Mouse (Mus musculus) olfactory bulb, adult 2 months (tissue): ENCODE results near the gene Zfp850. TPM values are rescaled to one million over a fixed set of nuclear protein-coding genes. Genes with fewer than 3 reads are reported as not detected.

Source experiments
- H3K27ac ChIP-seq: fragments of 200-500 bp; 2 replicates; pipeline ENCODE4 v1.5.1; 2012; ENCODE audit warnings: low read depth, low read length; ENCODE audit not compliant: insufficient read depth
- H3K4me1 ChIP-seq: fragments of 200-500 bp; 2 replicates; pipeline ENCODE4 v1.6.1; 2012; ENCODE audit warnings: low read length; ENCODE audit not compliant: control insufficient read depth, insufficient read depth
- H3K4me3 ChIP-seq: fragments of 200-500 bp; 2 replicates; pipeline ENCODE4 v1.5.1; 2012; ENCODE audit warnings: mild to moderate bottlenecking, low read depth, low read length, moderate library complexity; ENCODE audit not compliant: insufficient read depth
- CTCF ChIP-seq: fragments of 200-500 bp; IDR thresholded peaks from 2 replicates; pipeline ENCODE4 v1.5.1; 2012; ENCODE audit warnings: low read depth, mild to moderate bottlenecking, low read length, moderate library complexity; ENCODE audit not compliant: insufficient read depth
- POLR2A ChIP-seq: fragments of 200-500 bp; IDR thresholded peaks from 2 replicates; pipeline ENCODE4 v1.6.1; 2012; ENCODE audit warnings: mild to moderate bottlenecking, low read depth, low read length, moderate library complexity; ENCODE audit not compliant: insufficient read depth
- WGBS: fragments of 180-500 bp; shearing (Covaris S2); methylation state at CpG from one replicate; pipeline ENCODE4 v1.1.7; 2018; 5-methylcytosine and 5-hydroxymethylcytosine counted together
- polyA plus RNA-seq: library from polyadenylated mRNA; stranded (reverse); fragments of >200 nt; gene quantifications from 2 replicates; pipeline ENCODE4 v1.2.4, GENCODE M21; 2012; ENCODE audit warnings: low replicate concordance; ENCODE audit not compliant: missing spikeins, insufficient read depth, insufficient read length

Zfp850 gene
- not detected in 2 replicates for polyA plus RNA-seq

DNA sequence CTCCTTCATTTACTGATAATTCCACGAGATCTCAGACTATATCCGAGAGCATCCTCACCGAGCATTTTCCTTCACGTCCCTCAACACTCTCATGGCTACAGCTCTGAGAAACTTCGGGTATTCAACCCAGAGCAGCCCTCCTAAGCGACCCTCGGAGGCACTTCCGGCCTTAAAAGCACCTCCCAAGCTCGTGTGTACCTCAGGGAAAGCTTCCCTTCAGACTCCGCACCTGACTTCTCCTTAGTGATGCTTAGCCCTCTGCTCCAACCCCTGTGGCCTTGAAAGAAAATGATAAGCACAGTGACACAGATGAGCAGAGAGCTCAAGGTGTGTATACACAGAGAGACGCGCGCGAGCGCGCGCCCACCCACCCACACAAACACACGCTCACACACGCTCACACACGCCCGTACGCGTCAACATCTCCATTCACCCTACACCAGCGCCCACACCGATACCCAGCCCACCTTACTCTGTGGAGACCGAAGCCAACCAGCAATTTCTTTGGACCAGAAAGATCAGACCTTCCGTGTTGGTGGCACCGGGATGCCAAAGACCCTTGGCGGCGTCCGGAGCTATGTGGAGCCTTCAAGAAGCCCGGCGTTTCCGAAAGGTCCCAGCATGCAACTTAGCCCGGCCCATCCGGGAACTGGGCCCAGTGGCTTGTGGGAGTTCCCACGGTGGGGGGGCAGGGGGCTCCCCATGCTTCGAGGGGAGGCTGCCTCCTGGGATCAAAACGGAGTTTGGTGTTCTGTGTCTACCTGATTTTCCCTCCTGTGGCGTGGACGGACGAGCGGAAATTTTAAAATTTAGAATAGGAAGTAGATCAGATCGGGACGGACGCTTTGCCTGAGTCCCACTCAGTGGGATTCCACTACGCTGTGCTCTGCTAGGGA lies at the start of gene Zfp850:
Zfp850 (minus strand) TSS at position 567 of the 896 bp plus-strand sequence.
- under 1% methylated on average over 47 of the region's 47 CpGs for WGBS
- 0 out of 2 replicates have a peak within 1 kb of the TSS, but pooled peaks have one; percentile 11 for H3K27ac ChIP-seq
- peak within 1 kb of the TSS; percentile 89 for H3K4me3 ChIP-seq
- TF ChIP-seq CTCF (no peak), POLR2A (peak; percentile 15; the same call in 1 of the 2 replicates)
- peaks cover 3% of the 10 kb centered on the region; the same call in 1 of the 2 replicates for H3K4me1 ChIP-seq

DNA sequence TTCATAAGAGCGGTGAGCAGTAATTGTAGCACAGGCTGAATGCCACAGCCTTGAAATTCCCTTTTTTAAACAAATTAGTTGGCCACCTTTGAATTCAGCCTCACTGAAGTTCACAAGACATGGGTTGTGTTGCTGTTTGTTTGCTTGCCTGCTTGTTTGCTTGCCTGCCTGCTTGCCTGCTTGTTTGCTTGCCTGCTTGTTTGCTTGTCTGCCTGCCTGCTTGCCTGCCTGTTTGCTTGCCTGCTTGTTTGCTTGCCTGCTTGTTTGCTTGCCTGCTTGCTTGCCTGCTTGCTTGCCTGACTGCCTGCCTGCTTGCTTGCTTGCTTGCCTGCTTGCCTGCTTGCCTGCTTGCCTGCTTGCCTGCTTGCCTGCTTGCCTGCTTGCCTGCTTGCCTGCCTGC lies 46.1 kb upstream of the Zfp850 start:
- Histone ChIP-seq H3K27ac (no peak overlapping the region), H3K4me1 (no peaks in the 10 kb centered on the region), H3K4me3 (no peak overlapping the region)
- TF ChIP-seq POLR2A, result no peak
- TF ChIP-seq CTCF, result no peak
- 52% methylated on average over 1 of the region's 1 CpGs for WGBS

DNA sequence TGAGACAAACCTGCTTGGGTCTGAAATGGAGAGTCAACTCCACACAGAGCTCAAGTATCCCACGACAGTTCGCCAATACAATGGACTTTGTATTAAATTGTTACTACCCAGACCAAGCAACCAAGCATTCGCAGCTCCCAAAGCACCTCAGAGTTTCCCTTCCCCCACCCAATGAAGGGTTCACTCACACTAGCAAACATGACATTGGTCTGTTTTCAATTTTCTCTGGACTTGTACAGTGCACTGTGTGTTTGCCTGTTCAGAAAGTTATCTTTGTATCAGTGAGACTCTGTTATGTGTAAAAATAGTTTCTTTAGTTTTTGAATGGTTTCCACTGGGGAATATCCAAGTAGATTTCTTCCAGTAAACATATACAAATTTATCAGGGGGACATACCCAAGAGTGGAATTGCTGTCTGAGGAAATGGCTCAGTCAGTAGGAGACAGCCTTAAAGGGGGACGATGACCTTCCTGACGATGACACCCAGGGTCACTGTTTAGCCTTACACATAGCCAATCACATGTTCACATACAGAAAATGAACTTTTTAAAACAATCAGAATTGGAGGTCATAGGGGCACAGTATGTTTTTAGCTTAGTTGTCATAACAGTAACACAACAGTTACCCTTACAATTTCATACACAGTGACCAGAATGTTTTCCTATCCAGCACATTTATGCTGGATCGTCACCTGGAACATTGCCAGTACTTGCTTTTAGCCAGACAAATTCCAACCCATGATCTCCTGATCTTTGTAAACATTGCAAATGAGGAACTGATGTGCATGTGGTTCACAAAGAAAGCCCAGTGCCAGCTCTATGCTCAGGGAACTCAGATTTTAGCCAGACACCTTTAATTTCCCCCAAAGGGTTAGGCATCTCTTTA lies 39.4 kb upstream of the Zfp850 start:
- Histone ChIP-seq H3K27ac (no peak overlapping the region), H3K4me1 (peaks cover 6% of the 10 kb centered on the region), H3K4me3 (no peak overlapping the region)
- 80% methylated on average over 6 of the region's 6 CpGs for WGBS
- TF ChIP-seq POLR2A (no peak), CTCF (no peak)

DNA sequence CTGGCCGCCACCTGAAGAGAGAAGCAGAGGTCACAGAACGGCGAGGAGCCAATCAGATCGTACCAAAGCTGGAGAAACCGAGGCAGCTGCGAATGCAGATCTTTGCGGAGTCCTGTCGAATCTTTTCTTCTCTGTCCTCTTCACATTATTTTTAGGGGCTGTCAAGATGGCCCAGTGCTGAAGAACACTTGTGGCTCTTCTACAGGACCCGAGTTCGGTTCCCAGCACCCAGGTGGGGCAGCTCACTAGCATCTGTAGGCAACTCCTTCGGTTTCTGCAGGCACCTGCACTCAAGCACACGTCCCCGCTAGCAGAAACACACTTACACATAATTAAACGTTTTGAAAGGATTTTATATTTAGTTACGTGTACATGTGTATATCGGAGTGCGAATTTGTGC lies 36.7 kb upstream of the Zfp850 start:
- Histone ChIP-seq H3K4me1 (peaks cover 6% of the 10 kb centered on the region), H3K27ac (no peak overlapping the region), H3K4me3 (no peak overlapping the region)
- 53% methylated on average over 17 of the region's 17 CpGs for WGBS
- no peak for TF ChIP-seq POLR2A
- TF ChIP-seq CTCF, result no peak

DNA sequence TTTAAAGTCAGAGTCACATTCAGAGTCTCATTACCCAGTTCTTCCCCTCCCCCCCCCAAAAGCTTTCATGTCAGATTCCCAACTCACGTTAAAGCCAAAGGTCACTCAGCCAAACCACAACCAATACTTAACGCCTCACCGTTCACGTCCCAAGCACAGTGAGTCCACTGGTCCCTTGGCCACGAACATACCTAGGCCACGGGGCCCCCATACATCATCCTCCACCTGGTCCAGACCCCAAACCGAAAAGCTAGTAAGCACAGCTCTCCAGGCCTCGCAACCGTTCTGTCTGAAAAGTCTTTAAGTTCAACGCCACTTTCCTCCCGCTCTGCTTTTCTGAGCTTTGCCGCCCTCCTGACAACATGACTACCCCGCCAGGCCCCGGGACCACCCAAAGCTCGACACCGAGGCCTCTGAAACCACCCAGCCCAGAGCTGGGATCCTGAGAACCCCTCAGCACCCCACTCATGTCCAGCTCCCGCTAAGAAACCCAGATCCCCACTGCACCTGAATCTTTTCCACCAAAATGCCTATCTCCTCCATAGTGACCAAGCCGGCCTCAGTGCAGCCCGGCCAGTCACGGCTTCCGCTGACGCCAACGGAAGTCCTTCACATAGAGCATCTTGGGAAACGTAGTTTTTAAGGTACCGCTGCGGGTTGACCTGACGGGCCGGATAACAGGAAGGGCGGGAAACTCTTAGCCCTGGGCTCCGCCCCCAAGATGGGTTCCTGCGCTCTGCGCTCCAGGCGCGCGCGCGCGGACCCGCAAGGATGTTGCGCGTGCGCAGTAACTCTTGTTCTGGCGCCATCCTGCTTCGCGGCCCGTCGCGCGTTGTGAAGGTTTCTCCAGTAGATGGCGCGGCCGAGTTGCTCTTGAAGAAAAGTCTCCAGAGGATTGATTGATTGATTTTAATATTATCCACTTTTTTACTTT lies 35.8 kb upstream of the Zfp850 start, which contains the start of gene Psmc4:
Psmc4 (minus strand) TSS at position 626 of the 934 bp plus-strand sequence.
- H3K4me1 ChIP-seq, result peaks cover 6% of the 10 kb centered on the region
- peak within 1 kb of the TSS; percentile 87 for H3K4me3 ChIP-seq
- TF ChIP-seq CTCF, result peak; percentile 52
- TF ChIP-seq POLR2A, result peak; percentile 73
- 0 out of 2 replicates have a peak within 1 kb of the TSS, but pooled peaks have one; percentile 21 for H3K27ac ChIP-seq
- WGBS, result under 1% methylated on average over 52 of the region's 52 CpGs

DNA sequence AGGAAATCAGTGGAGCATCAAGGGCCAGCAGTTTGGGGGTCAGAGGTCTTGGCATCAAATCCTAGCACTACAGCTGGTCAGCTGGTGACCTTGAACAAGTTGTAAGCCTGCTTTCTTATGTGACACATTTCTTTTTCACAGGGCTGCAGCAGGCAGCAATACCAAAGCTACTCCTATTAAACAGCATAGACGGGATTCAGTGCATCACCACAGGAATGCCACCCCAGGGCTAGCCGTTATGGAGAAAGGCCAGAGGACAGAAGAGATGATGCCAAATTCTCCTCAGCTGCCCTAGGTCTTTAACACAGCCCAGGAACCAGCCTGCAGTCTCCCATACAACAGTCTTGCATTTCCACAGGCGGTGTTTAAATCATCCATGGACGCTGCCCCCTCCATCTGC lies 30.6 kb upstream of the Zfp850 start:
- H3K4me3 ChIP-seq, result no peak overlapping the region
- H3K27ac ChIP-seq, result no peak overlapping the region
- peaks cover 6% of the 10 kb centered on the region for H3K4me1 ChIP-seq
- no peak for TF ChIP-seq POLR2A
- TF ChIP-seq CTCF, result no peak
- WGBS, result 81% methylated on average over 4 of the region's 4 CpGs

DNA sequence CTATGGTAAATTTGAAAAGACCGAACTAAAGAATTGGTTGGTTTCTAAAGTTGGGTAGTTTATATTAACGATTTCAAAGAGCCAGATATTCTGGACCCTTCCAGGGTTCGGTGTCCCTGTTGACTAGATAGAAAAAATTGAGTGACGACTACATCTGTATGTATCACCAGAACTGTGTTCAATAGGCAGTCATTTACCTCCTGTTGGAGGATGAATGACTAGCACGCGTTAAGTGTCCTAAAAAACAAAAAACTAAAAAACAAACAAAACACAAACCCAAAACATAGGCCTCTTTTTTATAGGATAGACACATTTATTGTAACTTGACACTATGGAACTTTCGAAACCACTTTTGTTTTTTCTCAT lies 513 bp upstream of the Zfp850 start:
- Histone ChIP-seq H3K4me3 (peak overlapping the region; percentile 89), H3K27ac (no peak overlapping the region), H3K4me1 (peaks cover 3% of the 10 kb centered on the region; the same call in 1 of the 2 replicates)
- TF ChIP-seq POLR2A, result no peak
- 16% methylated on average over 7 of the region's 7 CpGs for WGBS

DNA sequence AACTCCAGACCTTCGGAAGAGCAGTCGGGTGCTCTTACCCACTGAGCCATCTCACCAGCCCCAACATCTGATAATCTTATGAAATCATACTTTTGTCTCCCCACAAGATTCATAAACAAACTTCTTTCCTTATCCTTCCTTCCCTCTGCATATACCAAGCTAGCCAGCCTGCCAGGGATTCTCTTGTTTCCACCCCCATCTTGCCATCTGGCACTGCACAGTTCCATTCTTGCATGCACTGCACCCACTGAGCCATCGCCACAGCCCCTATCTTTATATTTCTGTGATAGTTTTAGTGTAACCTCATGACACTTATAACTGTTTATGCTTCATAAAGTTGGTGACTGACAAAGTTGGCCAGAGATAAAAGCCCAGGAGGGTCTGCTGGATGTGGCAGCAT lies 3.6 kb downstream of the Zfp850 start:
- TF ChIP-seq POLR2A, result no peak
- no peak for TF ChIP-seq CTCF
- Histone ChIP-seq H3K27ac (no peak overlapping the region), H3K4me1 (peaks cover 3% of the 10 kb centered on the region; the same call in 1 of the 2 replicates), H3K4me3 (no peak overlapping the region)
- 95% methylated on average over 3 of the region's 3 CpGs for WGBS
